Comparison of ENCODE assay signal across 9 mouse cellular contexts in genomic region chr6:4544554-4544953, GRCm38 (mm10). TPM values are rescaled to one million over a fixed set of nuclear protein-coding genes. Genes with fewer than 3 reads are reported as not detected.
DNase-seq lines count a peak whose midpoint lies in the region; ATAC-seq and TF ChIP-seq lines count a peak whose summit lies in the region.
"Had no signal": no experiment of that assay in that cellular context is flagged by ENCODE, and none has a peak within 500 bp of the region (broad histone marks: within the 10 kb centered on the region; RNA-seq: fewer than 3 reads in every experiment).

No protein-coding gene starts in this region.

- peak; percentile 73 for TF ChIP-seq CTCF in E14TG2a.4 (conservative IDR thresholded peaks at IDR 0.05; ENCODE audit: low read length)
- peak; percentile 64 for TF ChIP-seq CTCF in liver, postnatal 0 days (IDR thresholded peaks at IDR 0.05; ENCODE audit: low read depth)

- peak; percentile 48 for DNase-seq in hindbrain, embryonic 11.5 days (ENCODE audit: low spot score)
- DNase-seq in adrenal gland, postnatal 36 days = peak; percentile 36 to 44
- DNase-seq in gastrocnemius, postnatal 14 days = peak; percentile 65
- peak; percentile 50 for DNase-seq in liver, postnatal 0 days
- DNase-seq in thymus, postnatal 0 days (ENCODE audit: low spot score) = peak; percentile 23

- ATAC-seq in hindbrain, embryonic 11.5 days (ENCODE audit: low FRiP score) = no peak
- no peak for ATAC-seq in hindbrain, embryonic 16.5 days
- ATAC-seq in liver, postnatal 0 days = no peak
- ATAC-seq in erythroid progenitor cell, adult 5-6 weeks (replicated peaks; ENCODE audit: low FRiP score, poor library complexity, severe bottlenecking) = no peak

- H3K4me3 ChIP-seq in hindbrain, embryonic 11.5 days (ENCODE audit: low read depth, low read length) = no peak overlapping the region
- H3K4me3 ChIP-seq in hindbrain, embryonic 16.5 days (ENCODE audit: low read length) = no peak overlapping the region
- no peak overlapping the region for H3K4me3 ChIP-seq in E14TG2a.4 (replicated peaks; ENCODE audit: low read length)
- no peak overlapping the region for H3K4me3 ChIP-seq in liver, postnatal 0 days (ENCODE audit: low read depth, low read length)
- H3K4me3 ChIP-seq: limb, embryonic 15.5 days had no signal

- H3K36me3 ChIP-seq in hindbrain, embryonic 11.5 days (ENCODE audit: control insufficient read depth, insufficient read depth, low read length) = no peaks in the 10 kb centered on the region
- no peaks in the 10 kb centered on the region for H3K36me3 ChIP-seq in hindbrain, embryonic 16.5 days (ENCODE audit: control insufficient read depth, insufficient read depth, low read length)
- H3K36me3 ChIP-seq in E14TG2a.4 (ENCODE audit: insufficient read depth, low read length) = no peaks in the 10 kb centered on the region
- H3K36me3 ChIP-seq in liver, postnatal 0 days (replicated peaks; ENCODE audit: insufficient read depth, low read length) = no peaks in the 10 kb centered on the region

- no peaks in the 10 kb centered on the region for H3K4me1 ChIP-seq in hindbrain, embryonic 11.5 days (replicated peaks; ENCODE audit: control insufficient read depth, insufficient read depth, low read length)
- no peaks in the 10 kb centered on the region for H3K4me1 ChIP-seq in hindbrain, embryonic 16.5 days (ENCODE audit: control insufficient read depth, insufficient read depth, low read depth, low read length)
- no peaks in the 10 kb centered on the region for H3K4me1 ChIP-seq in E14TG2a.4 (replicated peaks; ENCODE audit: low read depth, low read length)
- peaks cover 2% of the 10 kb centered on the region; the same call in 1 of the 2 replicates for H3K4me1 ChIP-seq in liver, postnatal 0 days (ENCODE audit: insufficient read depth)
- H3K4me1 ChIP-seq: limb, embryonic 15.5 days had no signal

- no peak overlapping the region for H3K4me2 ChIP-seq in hindbrain, embryonic 11.5 days (replicated peaks; ENCODE audit: low read depth, low read length)
- H3K4me2 ChIP-seq in hindbrain, embryonic 16.5 days (ENCODE audit: low read length) = no peak overlapping the region
- H3K4me2 ChIP-seq in liver, postnatal 0 days (ENCODE audit: low read depth, low read length) = no peak overlapping the region
- H3K4me2 ChIP-seq: limb, embryonic 15.5 days had no signal

- H3K27ac ChIP-seq in hindbrain, embryonic 11.5 days (ENCODE audit: low read depth, low read length) = no peak overlapping the region
- no peak overlapping the region for H3K27ac ChIP-seq in hindbrain, embryonic 16.5 days (ENCODE audit: low read depth, low read length)
- no peak overlapping the region for H3K27ac ChIP-seq in liver, postnatal 0 days (ENCODE audit: low read depth)
- H3K27ac ChIP-seq: limb, embryonic 15.5 days had no signal

- TF ChIP-seq EP300 in liver, postnatal 0 days (IDR thresholded peaks at IDR 0.05; ENCODE audit: low read depth) = no peak

- no peak overlapping the region for H3K9ac ChIP-seq in hindbrain, embryonic 11.5 days (ENCODE audit: low read depth, low read length)
- no peak overlapping the region for H3K9ac ChIP-seq in hindbrain, embryonic 16.5 days (ENCODE audit: low read depth, low read length)
- no peak overlapping the region for H3K9ac ChIP-seq in liver, postnatal 0 days (replicated peaks)
- H3K9ac ChIP-seq: limb, embryonic 15.5 days had no signal

- 52% methylated on average over 6 of the region's 6 CpGs for WGBS in hindbrain, embryonic 11.5 days
- 53% methylated on average over 6 of the region's 6 CpGs for WGBS in hindbrain, embryonic 16.5 days
- WGBS in liver, postnatal 0 days (ENCODE audit: insufficient replicate concordance) = 40% methylated on average over 6 of the region's 6 CpGs

- H3K9me3 ChIP-seq in hindbrain, embryonic 11.5 days (ENCODE audit: control insufficient read depth, low read length) = no peaks in the 10 kb centered on the region
- H3K9me3 ChIP-seq in hindbrain, embryonic 16.5 days (ENCODE audit: control insufficient read depth, low read length) = no peaks in the 10 kb centered on the region
- no peaks in the 10 kb centered on the region for H3K9me3 ChIP-seq in E14TG2a.4 (ENCODE audit: low read length)
- H3K9me3 ChIP-seq in liver, postnatal 0 days (ENCODE audit: low read length) = no peaks in the 10 kb centered on the region
- H3K9me3 ChIP-seq: limb, embryonic 15.5 days had no signal

- H3K27me3 ChIP-seq in hindbrain, embryonic 11.5 days (ENCODE audit: control insufficient read depth, insufficient read depth, low read length) = no peaks in the 10 kb centered on the region
- H3K27me3 ChIP-seq in hindbrain, embryonic 16.5 days (replicated peaks; ENCODE audit: control insufficient read depth, insufficient read depth, low read length) = no peaks in the 10 kb centered on the region
- no peaks in the 10 kb centered on the region for H3K27me3 ChIP-seq in E14TG2a.4 (ENCODE audit: insufficient read depth, low read length)
- H3K27me3 ChIP-seq in liver, postnatal 0 days (ENCODE audit: insufficient read depth, low read length) = no peaks in the 10 kb centered on the region
- H3K27me3 ChIP-seq: limb, embryonic 15.5 days had no signal

- intact Hi-C loops in gastrocnemius, postnatal 14 days (cut with DNase I; ENCODE audit: low total_unique reads) = loop anchor here (10.0 kb wide), 1 partner anchor 130 kb away; no protein-coding TSS in a partner anchor

RNA-seq across cellular contexts. Expression of gene Col1a2, which starts 39.9 kb away (rescaled TPM):
- 143 and 151 TPM in 2 replicates for polyA plus RNA-seq in hindbrain, embryonic 11.5 days (2014; fragmentation: Nextera tagmentation; extraction: Ambion mirVana)
- 114 and 205 TPM in 2 replicates for polyA plus RNA-seq in hindbrain, embryonic 16.5 days (2015; fragmentation: Nextera tagmentation; extraction: Ambion mirVana)
- total RNA-seq in adrenal gland, postnatal 36 days (2021) = 100 to 1,000 TPM; 123 to 220 TPM
- total RNA-seq in gastrocnemius, postnatal 14 days (2021) = 1,000 to 10,000 TPM; 2,080 to 2,296 TPM
- polyA plus RNA-seq in liver, postnatal 0 days (2015; fragmentation: Nextera tagmentation; extraction: Ambion mirVana) = 21.9 and 24.8 TPM in 2 replicates
- 51.4 and 59.0 TPM in 2 replicates for polyA plus RNA-seq in thymus, postnatal 0 days (2015; fragmentation: Nextera tagmentation; extraction: Ambion mirVana)
- total RNA-seq in erythroid progenitor cell, adult 5-6 weeks (2015; ENCODE audit: low replicate concordance) = 2.9 and 5.0 TPM in 2 replicates
- total RNA-seq in erythroid progenitor cell, adult 5-6 weeks (2017; ENCODE audit: low replicate concordance) = 2.5 and 3.0 TPM in 2 replicates

RNA-seq across cellular contexts. Expression of gene Casd1, which starts 56.1 kb away (rescaled TPM):
- 51.0 and 54.2 TPM in 2 replicates for polyA plus RNA-seq in hindbrain, embryonic 11.5 days (2014; fragmentation: Nextera tagmentation; extraction: Ambion mirVana)
- polyA plus RNA-seq in hindbrain, embryonic 16.5 days (2015; fragmentation: Nextera tagmentation; extraction: Ambion mirVana) = 42.1 and 43.4 TPM in 2 replicates
- 10 to 100 TPM; 31.2 to 47.8 TPM for total RNA-seq in adrenal gland, postnatal 36 days (2021)
- total RNA-seq in gastrocnemius, postnatal 14 days (2021) = 10 to 100 TPM; 18.3 to 18.4 TPM
- polyA plus RNA-seq in liver, postnatal 0 days (2015; fragmentation: Nextera tagmentation; extraction: Ambion mirVana) = 8.0 and 8.5 TPM in 2 replicates
- polyA plus RNA-seq in thymus, postnatal 0 days (2015; fragmentation: Nextera tagmentation; extraction: Ambion mirVana) = 15.0 and 16.8 TPM in 2 replicates
- total RNA-seq in erythroid progenitor cell, adult 5-6 weeks (2015; ENCODE audit: low replicate concordance) = 6.1 and 7.5 TPM in 2 replicates
- total RNA-seq in erythroid progenitor cell, adult 5-6 weeks (2017; ENCODE audit: low replicate concordance) = 6.0 and 7.3 TPM in 2 replicates
